Mouse (Mus musculus) left cerebral cortex, adult 6 months (tissue): Measurements from ENCODE around the gene Zfp639. TPM values are rescaled to one million over a fixed set of nuclear protein-coding genes. Genes with fewer than 3 reads are reported as not detected.

ENCODE experiments used
- long read RNA-seq, 2 experiments: library from polyadenylated mRNA; unstranded; transcript quantifications; one replicate each; pipeline ENCODE4 v2.0.0; 2019 to 2020
- polyA plus RNA-seq: library from polyadenylated mRNA; unstranded; fragments of <200 nt; fragmentation: Nextera tagmentation; gene quantifications from 2 replicates; pipeline ENCODE4 v1.2.3, GENCODE M21; 2021

Zfp639 gene
- 12.9 and 16.5 TPM in 2 replicates for polyA plus RNA-seq
- long read RNA-seq, experiment 1, transcript Zfp639-205 (7 exons, 2,211 nt) = major isoform, 46 of 76 reads
- long read RNA-seq, experiment 1, transcript Zfp639-202 (7 exons, 1,988 nt) = minor isoform, 7 of 76 reads
- long read RNA-seq, experiment 1, partial matches to known transcripts = 15 of 76 reads
- long read RNA-seq, experiment 1, other reads (novel, unspliced or antisense) = 8 of 76 reads
- long read RNA-seq, experiment 2, partial matches to known transcripts = 2 of 11 reads
- long read RNA-seq, experiment 2, other reads (novel, unspliced or antisense) = 7 of 11 reads

GRCm38 (mm10) chr3:32509496-32510374 is at the start of gene Zfp639:
TSS of gene Zfp639 (plus strand) at chr3:32510259.

DNA sequence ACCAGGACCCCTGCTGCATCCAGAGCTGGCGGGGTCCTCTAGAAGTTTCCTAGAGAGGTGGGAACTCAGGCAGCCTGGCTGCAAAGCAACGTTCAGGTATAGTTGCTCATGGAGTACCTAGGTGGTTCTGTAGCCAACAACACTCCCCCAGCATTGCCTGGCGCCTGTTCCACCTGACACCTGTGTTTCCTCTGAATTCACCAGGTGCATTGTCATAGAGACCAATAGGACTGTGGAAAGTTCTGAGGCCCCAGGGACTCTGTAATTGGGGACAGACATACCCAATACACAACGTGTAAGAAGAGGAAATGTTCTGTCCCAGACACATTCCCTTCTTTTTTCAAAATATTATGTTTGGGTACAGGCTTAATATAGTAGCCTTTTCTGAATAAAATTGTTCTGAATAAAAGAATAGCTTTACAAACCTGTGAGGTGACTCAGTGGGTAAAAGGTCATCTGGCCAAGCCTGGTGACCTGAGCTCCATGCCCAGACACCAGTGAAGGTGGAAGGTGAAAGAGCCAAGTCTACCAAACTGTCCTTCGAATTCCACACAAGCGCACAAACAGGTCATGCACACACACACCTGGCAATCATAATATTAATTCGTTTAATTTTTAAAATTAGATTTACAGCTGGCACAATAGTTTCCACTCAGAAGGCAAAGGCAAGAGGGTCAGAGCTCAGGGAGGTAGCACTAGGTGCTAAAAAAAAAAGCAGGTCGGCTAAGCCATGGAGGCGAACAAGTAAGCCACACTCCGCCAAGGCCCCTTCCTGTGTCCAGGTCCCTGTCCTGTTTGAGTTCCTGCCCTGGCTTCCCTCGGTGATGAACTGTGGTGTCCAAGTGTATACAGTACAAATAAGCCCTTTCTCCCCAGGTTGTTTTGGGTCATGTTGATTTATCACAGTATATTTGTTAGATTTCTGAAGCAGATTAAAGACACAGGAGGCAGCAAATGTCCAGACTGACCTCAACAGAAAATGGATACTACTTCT is 17.7 kb upstream of the Zfp639 start, which contains the start of gene Kcnmb3:
TSS of gene Kcnmb3 (minus strand) at position 135 of the 994 bp plus-strand sequence.

GRCm38 (mm10) chr3:32529303-32529898 is 19.3 kb downstream of the Zfp639 start, which contains the start of gene Mfn1:
TSS of gene Mfn1 (plus strand) at chr3:32529465.

Other genes with a start within 250 kb of the Zfp639 start
- 11.8 and 23.0 TPM in 2 replicates for gene Zmat3, start 144.2 kb upstream of the Zfp639 start, polyA plus RNA-seq
- gene Pik3ca, start 112.6 kb upstream of the Zfp639 start, polyA plus RNA-seq = 7.2 and 9.3 TPM in 2 replicates
- 0.06 TPM in 1 of 2 replicates, not detected in the other for gene Kcnmb3, start 18.0 kb upstream of the Zfp639 start, polyA plus RNA-seq
- 5.6 and 22.6 TPM in 2 replicates for gene Mfn1, start 19.2 kb downstream of the Zfp639 start, polyA plus RNA-seq
- gene Gnb4, start 106.3 kb downstream of the Zfp639 start, polyA plus RNA-seq = 27.5 and 52.7 TPM in 2 replicates
- 18.7 and 22.0 TPM in 2 replicates for gene Actl6a, start 196.0 kb downstream of the Zfp639 start, polyA plus RNA-seq
- gene Ndufb5, start 226.7 kb downstream of the Zfp639 start, polyA plus RNA-seq = 581 and 686 TPM in 2 replicates
- gene Mrpl47, start 227.3 kb downstream of the Zfp639 start, polyA plus RNA-seq = 18.7 and 28.1 TPM in 2 replicates